Mouse (Mus musculus) brain, embryonic 14.5 days (tissue): ENCODE results near the gene Clec12b.

Experiments
- CTCF ChIP-seq: fragments of 200-500 bp; IDR thresholded peaks from 2 replicates; pipeline ENCODE4 v1.5.1; 2012; ENCODE audit warnings: inconsistent platforms, mild to moderate bottlenecking, moderate library complexity, borderline replicate concordance; ENCODE audit not compliant: insufficient read depth, insufficient read length; ENCODE audit errors: extremely low read depth
- POLR2A ChIP-seq: fragments of 200-500 bp; IDR thresholded peaks from 2 replicates; pipeline ENCODE4 v1.6.1; 2012; ENCODE audit warnings: mild to moderate bottlenecking, inconsistent platforms, borderline replicate concordance; ENCODE audit not compliant: poor library complexity, insufficient read depth, insufficient read length, severe bottlenecking; ENCODE audit errors: extremely low read depth

DNA sequence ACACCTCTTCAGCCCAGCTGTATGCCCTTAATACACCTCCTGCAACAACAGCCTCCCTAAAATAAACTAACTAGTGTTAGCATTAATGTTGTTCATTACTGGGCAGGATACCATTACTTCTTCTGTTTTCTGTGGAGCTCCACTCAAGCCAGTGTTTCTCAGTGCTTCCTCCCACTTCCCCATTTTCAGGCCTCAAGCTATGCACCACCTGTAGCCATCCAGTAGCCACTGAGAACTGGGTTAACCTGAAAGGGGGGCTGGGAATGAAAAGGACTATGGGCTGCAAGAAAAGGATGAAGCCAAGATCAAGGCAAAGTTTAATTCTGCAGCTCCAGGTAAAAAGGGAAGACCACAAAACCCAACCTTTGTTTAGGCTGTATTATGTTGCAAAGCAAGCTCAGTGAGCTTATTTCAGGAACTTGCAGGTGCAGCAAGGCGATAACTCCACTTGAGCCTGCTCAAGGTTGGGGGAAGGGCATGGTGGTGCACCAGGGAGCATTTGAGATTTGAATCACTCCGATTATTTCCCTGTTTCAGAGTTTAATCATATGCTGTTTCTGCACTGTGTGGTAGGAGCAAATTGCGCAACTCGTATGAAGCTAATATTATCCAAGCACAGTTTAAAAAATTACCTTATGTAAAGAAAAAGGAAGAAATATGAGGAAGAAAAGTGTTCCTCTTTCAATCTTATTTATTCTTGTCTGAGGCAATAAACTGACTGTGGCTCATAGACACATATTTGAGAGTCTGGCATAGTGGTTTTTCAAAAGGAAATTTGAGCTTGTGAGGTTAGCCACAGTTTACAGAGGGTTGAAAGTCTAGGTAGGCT, 35.9 kb downstream of the Clec12b start:
- TF ChIP-seq POLR2A = no peak
- TF ChIP-seq CTCF = no peak
